Mouse (Mus musculus): ENCODE data around the gene Rps6ka2.

DNA sequence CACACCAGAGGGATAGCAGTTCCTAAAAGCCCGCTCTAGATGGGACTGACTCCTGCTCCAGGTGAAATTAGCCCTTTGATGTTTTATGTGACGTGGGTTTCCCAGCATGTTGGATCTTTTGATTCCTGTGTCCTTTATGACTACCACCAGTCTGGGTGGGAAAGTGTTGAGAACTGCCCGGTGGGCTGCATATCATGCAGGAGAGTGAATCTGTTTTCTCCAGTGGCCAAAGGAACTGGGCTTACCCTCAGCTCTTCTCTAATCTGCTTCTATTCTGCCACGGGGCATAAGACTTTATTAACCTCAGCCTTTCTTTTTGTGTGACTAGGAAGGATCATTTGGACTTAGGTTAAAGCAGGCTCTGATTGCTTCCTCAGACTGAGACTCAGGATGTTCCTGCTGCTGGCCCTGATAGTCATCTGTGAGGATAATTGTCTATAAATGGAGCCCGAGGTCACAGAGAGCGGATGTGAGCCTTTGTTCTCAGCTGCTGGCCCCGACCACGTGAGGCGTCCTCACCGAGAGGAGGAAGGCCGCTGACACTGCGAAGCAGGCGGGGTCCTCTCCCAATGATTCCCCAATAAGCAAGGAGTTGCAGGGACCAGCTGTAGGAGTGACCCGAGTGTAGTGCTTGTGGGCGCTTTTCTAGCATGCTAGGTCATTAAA is 821 bp upstream of the Rps6ka2 start:
- TF ChIP-seq CTCF (IDR thresholded peaks at IDR 0.05; ENCODE audit: extremely low read depth, insufficient read length, insufficient replicate concordance, low read depth, low read length) (no peak), POLR2A (IDR thresholded peaks at IDR 0.05; ENCODE audit: low read depth, low read length) (no peak)

All from small intestine, adult 2 months (tissue).